Mouse (Mus musculus) layer of hippocampus, postnatal 14 days (tissue): ENCODE measurements at regions not wholly inside any gene's neighbourhood (a gene's known extent, or its start where the extent isn't known, plus 50 kb on each side); places are given as distances from the start of the nearest gene placed in this dataset.

Experiments
- DNase-seq, 2 experiments: peaks; one replicate each; pipeline ENCODE4 v3.0.0; 2021 to 2022; ENCODE audit warnings: low spot score in 2 of 2, mixed read lengths in 1 of 2

GRCm38 (mm10) chr15:45612954-45613353, 5478.8 kb downstream of the 9330182O14Rik start:
- DNase-seq = no peak

- no peak for DNase-seq
Measured at GRCm38 (mm10) chr15:45646256-45646655, 5512.1 kb downstream of the 9330182O14Rik start.

GRCm38 (mm10) chr15:45663601-45664000, 5529.4 kb downstream of the 9330182O14Rik start:
- DNase-seq = no peak

- no peak for DNase-seq
Measured at GRCm38 (mm10) chr15:45689446-45689845, 5555.3 kb downstream of the 9330182O14Rik start.

GRCm38 (mm10) chr15:45690026-45690425, 5555.9 kb downstream of the 9330182O14Rik start:
- DNase-seq = no peak

- peak in 1 of 2 experiments; percentile 61 for DNase-seq
Measured at GRCm38 (mm10) chr15:45711109-45711508, 5576.9 kb downstream of the 9330182O14Rik start.

- DNase-seq = no peak
Measured at GRCm38 (mm10) chr15:45730370-45731153, 5596.4 kb downstream of the 9330182O14Rik start.

GRCm38 (mm10) chr15:45763225-45763624, 5629.1 kb downstream of the 9330182O14Rik start:
- DNase-seq = peak in 1 of 2 experiments; percentile 0
